In genomic region chr10:120736508-120737069, GRCm38 (mm10) we compare ENCODE assay signal across 10 mouse cellular contexts.
DNase-seq lines count a peak whose midpoint lies in the region; ATAC-seq and TF ChIP-seq lines count a peak whose summit lies in the region.
"Had no signal": no experiment of that assay in that cellular context is flagged by ENCODE, and none has a peak within 500 bp of the region (broad histone marks: within the 10 kb centered on the region; RNA-seq: fewer than 3 reads in every experiment).

No protein-coding gene starts in this region.

- peak overlapping the region; percentile 61 for H3K4me2 ChIP-seq in heart, embryonic 16.5 days (ENCODE audit: low read depth, low read length)
- H3K4me2 ChIP-seq in hindbrain, embryonic 13.5 days = peak overlapping the region; percentile 60
- H3K4me2 ChIP-seq in midbrain, postnatal 0 days (ENCODE audit: low read depth, low read length, poor library complexity, severe bottlenecking) = peak overlapping the region; percentile 40; the same call in 1 of the 2 replicates
- H3K4me2 ChIP-seq in intestine, embryonic 16.5 days (ENCODE audit: low read depth, low read length) = no peak overlapping the region

- H3K27me3 ChIP-seq in heart, embryonic 16.5 days (ENCODE audit: control insufficient read depth, insufficient read depth, low read length) = 0 out of 2 replicates have a peak, but pooled peaks cover 2% of the 10 kb centered on the region
- peaks cover 3% of the 10 kb centered on the region; the same call in 1 of the 2 replicates for H3K27me3 ChIP-seq in embryonic facial prominence, embryonic 10.5 days (replicated peaks; ENCODE audit: low read depth, poor library complexity, severe bottlenecking)
- peaks cover 27% of the 10 kb centered on the region; the same call in 1 of the 2 replicates for H3K27me3 ChIP-seq in hindbrain, embryonic 13.5 days
- H3K27me3 ChIP-seq in midbrain, postnatal 0 days (ENCODE audit: insufficient read depth, low read length) = peaks cover 8% of the 10 kb centered on the region; the same call in 1 of the 2 replicates
- H3K27me3 ChIP-seq in intestine, embryonic 16.5 days (replicated peaks; ENCODE audit: control insufficient read depth, insufficient read depth, low read length) = no peaks in the 10 kb centered on the region

- H3K4me1 ChIP-seq in heart, embryonic 16.5 days (ENCODE audit: control insufficient read depth, insufficient read depth, low read length) = peaks cover 3% of the 10 kb centered on the region
- peaks cover 19% of the 10 kb centered on the region for H3K4me1 ChIP-seq in embryonic facial prominence, embryonic 10.5 days
- peaks cover 14% of the 10 kb centered on the region for H3K4me1 ChIP-seq in hindbrain, embryonic 13.5 days (replicated peaks)
- H3K4me1 ChIP-seq in midbrain, postnatal 0 days (ENCODE audit: insufficient read depth, low read length) = 0 out of 2 replicates have a peak, but pooled peaks cover 2% of the 10 kb centered on the region
- no peaks in the 10 kb centered on the region for H3K4me1 ChIP-seq in intestine, embryonic 16.5 days (ENCODE audit: control insufficient read depth, insufficient read depth, low read length)

- H3K4me3 ChIP-seq in heart, embryonic 16.5 days (ENCODE audit: low read length) = peak overlapping the region; percentile 33
- peak overlapping the region; percentile 46 for H3K4me3 ChIP-seq in embryonic facial prominence, embryonic 10.5 days
- peak overlapping the region; percentile 30 for H3K4me3 ChIP-seq in hindbrain, embryonic 13.5 days
- peak overlapping the region; percentile 21; the same call in 1 of the 2 replicates for H3K4me3 ChIP-seq in midbrain, postnatal 0 days (ENCODE audit: low read depth, low read length)
- H3K4me3 ChIP-seq in intestine, embryonic 16.5 days (ENCODE audit: low read length) = no peak overlapping the region
- H3K4me3 ChIP-seq: limb, embryonic 15.5 days had no signal

- H3K9me3 ChIP-seq in heart, embryonic 16.5 days (replicated peaks; ENCODE audit: control insufficient read depth, low read length) = no peaks in the 10 kb centered on the region
- H3K9me3 ChIP-seq in embryonic facial prominence, embryonic 10.5 days = no peaks in the 10 kb centered on the region
- H3K9me3 ChIP-seq in hindbrain, embryonic 13.5 days = no peaks in the 10 kb centered on the region
- no peaks in the 10 kb centered on the region for H3K9me3 ChIP-seq in midbrain, postnatal 0 days (ENCODE audit: low read length)
- H3K9me3 ChIP-seq in intestine, embryonic 16.5 days (ENCODE audit: control insufficient read depth, low read length) = no peaks in the 10 kb centered on the region
- H3K9me3 ChIP-seq: limb, embryonic 15.5 days had no signal

- no peaks in the 10 kb centered on the region for H3K36me3 ChIP-seq in heart, embryonic 16.5 days (ENCODE audit: control insufficient read depth, insufficient read depth)
- H3K36me3 ChIP-seq in embryonic facial prominence, embryonic 10.5 days (replicated peaks) = no peaks in the 10 kb centered on the region
- no peaks in the 10 kb centered on the region for H3K36me3 ChIP-seq in hindbrain, embryonic 13.5 days
- H3K36me3 ChIP-seq in midbrain, postnatal 0 days (ENCODE audit: insufficient read depth, low read length) = no peaks in the 10 kb centered on the region
- H3K36me3 ChIP-seq in intestine, embryonic 16.5 days (ENCODE audit: control insufficient read depth, insufficient read depth, low read length) = no peaks in the 10 kb centered on the region
- H3K36me3 ChIP-seq: limb, embryonic 15.5 days had no signal

- no peak for DNase-seq in heart, postnatal 4 days
- DNase-seq in embryonic facial prominence, embryonic 10.5 days (ENCODE audit: low spot score) = peak; percentile 55
- DNase-seq in midbrain, postnatal 0 days (ENCODE audit: low spot score) = no peak
- no peak for DNase-seq in left cerebral cortex, adult 11 months (ENCODE audit: low spot score)
- DNase-seq in adrenal gland, adult 8-10 months = no peak
- DNase-seq: cerebellum, adult 18-20 months had no signal

- ATAC-seq in heart, embryonic 16.5 days (replicated peaks; ENCODE audit: extremely low read depth, insufficient read depth, low FRiP score) = no peak
- ATAC-seq in hindbrain, embryonic 13.5 days (ENCODE audit: low FRiP score) = no peak
- no peak for ATAC-seq in midbrain, postnatal 0 days (ENCODE audit: low FRiP score)
- no peak for ATAC-seq in intestine, embryonic 16.5 days

- 34% methylated on average over 14 of the region's 14 CpGs for WGBS in heart, embryonic 16.5 days
- 9% methylated on average over 14 of the region's 14 CpGs for WGBS in embryonic facial prominence, embryonic 10.5 days
- 7% methylated on average over 14 of the region's 14 CpGs for WGBS in hindbrain, embryonic 13.5 days
- 11% methylated on average over 14 of the region's 14 CpGs for WGBS in midbrain, postnatal 0 days
- WGBS in intestine, embryonic 16.5 days = 53% methylated on average over 14 of the region's 14 CpGs

- no peak overlapping the region for H3K27ac ChIP-seq in heart, embryonic 16.5 days (ENCODE audit: low read length)
- H3K27ac ChIP-seq in embryonic facial prominence, embryonic 10.5 days (replicated peaks) = peak overlapping the region; percentile 80
- no peak overlapping the region for H3K27ac ChIP-seq in hindbrain, embryonic 13.5 days
- H3K27ac ChIP-seq in midbrain, postnatal 0 days (ENCODE audit: low read depth, low read length) = no peak overlapping the region
- no peak overlapping the region for H3K27ac ChIP-seq in intestine, embryonic 16.5 days (ENCODE audit: low read length)
- H3K27ac ChIP-seq: limb, embryonic 15.5 days had no signal

- H3K9ac ChIP-seq in heart, embryonic 16.5 days (ENCODE audit: low read length) = no peak overlapping the region
- peak overlapping the region; percentile 53; the same call in 1 of the 2 replicates for H3K9ac ChIP-seq in hindbrain, embryonic 13.5 days
- no peak overlapping the region for H3K9ac ChIP-seq in midbrain, postnatal 0 days (replicated peaks; ENCODE audit: low read length, poor library complexity, severe bottlenecking)
- no peak overlapping the region for H3K9ac ChIP-seq in intestine, embryonic 16.5 days (ENCODE audit: low read depth, low read length)
- H3K9ac ChIP-seq: limb, embryonic 15.5 days had no signal

- no peak for TF ChIP-seq CTCF in midbrain, postnatal 0 days (IDR thresholded peaks at IDR 0.05)
